Mouse (Mus musculus) forebrain, embryonic 13.5 days (tissue): ENCODE measurements around the gene Trcg1. TPM values are rescaled to one million over a fixed set of nuclear protein-coding genes. Genes with fewer than 3 reads are reported as not detected.

Experiments used
- ATAC-seq: fragments of 200-750 bp; cut with Nextera tagmentation; 2 replicates; pipeline ENCODE4 v1.8.0; 2017
- H3K27ac ChIP-seq: fragments of 300-500 bp; sonication (generic); 2 replicates; pipeline ENCODE4 v1.5.1; 2015; ENCODE audit warnings: inconsistent platforms, mild to moderate bottlenecking, moderate library complexity
- H3K27me3 ChIP-seq: fragments of 300-500 bp; sonication (generic); 2 replicates; pipeline ENCODE4 v1.6.1; 2015; ENCODE audit warnings: mild to moderate bottlenecking, inconsistent platforms
- H3K36me3 ChIP-seq: fragments of 300-500 bp; sonication (generic); 2 replicates; pipeline ENCODE4 v1.6.1; 2015; ENCODE audit warnings: mild to moderate bottlenecking, inconsistent platforms; ENCODE audit not compliant: poor library complexity, severe bottlenecking
- H3K4me1 ChIP-seq: fragments of 300-500 bp; sonication (generic); 2 replicates; pipeline ENCODE4 v1.6.1; 2015; ENCODE audit warnings: inconsistent platforms
- H3K4me2 ChIP-seq: fragments of 300-500 bp; sonication (generic); 2 replicates; pipeline ENCODE4 v1.6.1; 2015; ENCODE audit warnings: inconsistent platforms, mild to moderate bottlenecking, moderate library complexity
- H3K4me3 ChIP-seq: fragments of 300-500 bp; sonication (generic); 2 replicates; pipeline ENCODE4 v1.5.1; 2015; ENCODE audit warnings: mild to moderate bottlenecking, inconsistent platforms
- H3K9ac ChIP-seq: fragments of 300-500 bp; sonication (generic); 2 replicates; pipeline ENCODE4 v1.6.1; 2015; ENCODE audit warnings: mild to moderate bottlenecking, inconsistent platforms
- H3K9me3 ChIP-seq: fragments of 300-500 bp; sonication (generic); replicated peaks from 2 replicates; pipeline ENCODE4 v1.6.1; 2016; ENCODE audit warnings: inconsistent platforms
- WGBS: fragments of 180-500 bp; shearing (Covaris S2); methylation state at CpG from one replicate; pipeline ENCODE4 v1.1.7; 2015; 5-methylcytosine and 5-hydroxymethylcytosine counted together
- polyA plus RNA-seq: library from polyadenylated mRNA; unstranded; fragments of >200 nt; fragmentation: Nextera tagmentation; extraction: Ambion mirVana; gene quantifications from 2 replicates; pipeline ENCODE4 v1.2.1, GENCODE M21; 2015

The Trcg1 gene
- polyA plus RNA-seq, 1 experiment from 2014 or later, result not detected

DNA sequence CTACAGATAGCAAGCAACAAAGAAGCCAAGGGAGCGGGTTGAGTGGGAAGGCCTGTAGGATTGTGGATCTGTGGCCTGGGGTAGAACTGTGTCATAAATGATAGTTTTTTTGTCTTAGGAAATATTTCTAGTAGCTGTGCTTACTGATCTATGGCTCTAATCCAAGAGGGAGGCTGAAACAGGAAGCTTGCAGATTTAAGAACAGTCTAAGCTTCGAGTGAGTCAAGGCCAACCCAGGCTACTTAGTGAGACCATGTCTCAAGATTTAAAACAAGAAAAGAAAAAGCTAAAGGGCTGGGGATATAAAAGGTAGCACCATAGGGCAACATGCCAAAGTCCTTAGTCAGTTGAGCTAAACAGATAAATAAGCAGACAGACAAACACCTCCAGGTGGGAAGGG lies 1.9 kb downstream of the Trcg1 start:
- H3K27me3 ChIP-seq, result no peaks in the 10 kb centered on the region

GRCm38 (mm10) chr9:57241111-57241510 lies 4.8 kb downstream of the Trcg1 start:
- Histone ChIP-seq H3K9me3 (no peaks in the 10 kb centered on the region), H3K4me1 (no peaks in the 10 kb centered on the region), H3K27me3 (no peaks in the 10 kb centered on the region), H3K4me3 (no peak overlapping the region), H3K27ac (no peak overlapping the region), H3K9ac (no peak overlapping the region), H3K4me2 (no peak overlapping the region), H3K36me3 (no peaks in the 10 kb centered on the region)
- WGBS, result 84% methylated on average over 5 of the region's 5 CpGs
- no peak for ATAC-seq

More for the DNA sequence above, 1.9 kb downstream of the Trcg1 start:
- ATAC-seq, result no peak
- H3K36me3 ChIP-seq, result no peaks in the 10 kb centered on the region
- no peak overlapping the region for H3K4me3 ChIP-seq
- H3K9me3 ChIP-seq, result no peaks in the 10 kb centered on the region
- H3K4me1 ChIP-seq, result no peaks in the 10 kb centered on the region
- H3K27ac ChIP-seq, result no peak overlapping the region
- H3K9ac ChIP-seq, result no peak overlapping the region
- 87% methylated on average over 2 of the region's 2 CpGs for WGBS
- H3K4me2 ChIP-seq, result no peak overlapping the region

- Histone ChIP-seq H3K27ac (no peak overlapping the region), H3K27me3 (no peaks in the 10 kb centered on the region), H3K4me3 (no peak overlapping the region), H3K36me3 (no peaks in the 10 kb centered on the region), H3K9ac (no peak overlapping the region), H3K9me3 (no peaks in the 10 kb centered on the region), H3K4me1 (no peaks in the 10 kb centered on the region), H3K4me2 (no peak overlapping the region)
- ATAC-seq, result no peak
- 44% methylated on average over 5 of the region's 5 CpGs for WGBS
Measured at GRCm38 (mm10) chr9:57242916-57243315, 6.6 kb downstream of the Trcg1 start.

GRCm38 (mm10) chr9:57244106-57244685 lies 7.8 kb downstream of the Trcg1 start:
- WGBS, result 31% methylated on average over 7 of the region's 7 CpGs
- no peaks in the 10 kb centered on the region for H3K4me1 ChIP-seq
- no peak overlapping the region for H3K4me2 ChIP-seq
- H3K9ac ChIP-seq, result no peak overlapping the region
- no peak overlapping the region for H3K27ac ChIP-seq
- H3K4me3 ChIP-seq, result no peak overlapping the region
- no peaks in the 10 kb centered on the region for H3K36me3 ChIP-seq
- H3K27me3 ChIP-seq, result no peaks in the 10 kb centered on the region
- H3K9me3 ChIP-seq, result no peaks in the 10 kb centered on the region
- no peak for ATAC-seq

- no peak overlapping the region for H3K9ac ChIP-seq
- H3K9me3 ChIP-seq, result no peaks in the 10 kb centered on the region
Measured at GRCm38 (mm10) chr9:57246482-57246881, 10.1 kb downstream of the Trcg1 start.

DNA sequence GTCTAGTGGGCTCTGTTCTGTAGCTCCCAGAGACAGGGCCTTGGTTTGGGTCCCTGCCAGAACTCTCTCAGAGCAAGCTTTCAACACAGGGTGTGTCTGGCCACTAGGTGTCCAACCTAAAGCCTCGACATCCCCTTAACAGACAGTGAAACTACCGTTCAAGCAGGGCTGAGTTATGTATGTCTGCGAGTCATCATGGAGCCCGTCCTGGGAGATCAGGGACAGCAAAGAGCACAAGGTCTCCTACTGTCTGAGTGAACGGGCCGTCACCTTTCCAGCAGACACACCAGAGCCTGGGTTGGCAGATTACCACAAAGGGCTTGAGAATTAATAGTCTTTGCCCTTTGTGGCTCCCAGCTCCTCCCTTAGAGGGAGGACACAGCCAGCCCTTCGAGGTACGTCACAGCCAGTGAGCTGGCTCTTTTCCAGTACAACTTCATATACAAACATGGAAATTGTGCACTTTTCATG lies 10.9 kb downstream of the Trcg1 start:
- Histone ChIP-seq H3K36me3 (0 out of 2 replicates have a peak, but pooled peaks cover 8% of the 10 kb centered on the region), H3K4me2 (no peak overlapping the region), H3K4me1 (no peaks in the 10 kb centered on the region), H3K9ac (no peak overlapping the region), H3K4me3 (no peak overlapping the region), H3K27me3 (no peaks in the 10 kb centered on the region), H3K27ac (no peak overlapping the region), H3K9me3 (no peaks in the 10 kb centered on the region)
- 69% methylated on average over 8 of the region's 8 CpGs for WGBS
- ATAC-seq, result no peak

More at GRCm38 (mm10) chr9:57246482-57246881, 10.1 kb downstream of the Trcg1 start:
- Histone ChIP-seq H3K4me3 (no peak overlapping the region), H3K27me3 (no peaks in the 10 kb centered on the region), H3K4me2 (no peak overlapping the region), H3K36me3 (0 out of 2 replicates have a peak, but pooled peaks cover 4% of the 10 kb centered on the region), H3K27ac (no peak overlapping the region), H3K4me1 (no peaks in the 10 kb centered on the region)
- 89% methylated on average over 5 of the region's 5 CpGs for WGBS
- ATAC-seq, result no peak

DNA sequence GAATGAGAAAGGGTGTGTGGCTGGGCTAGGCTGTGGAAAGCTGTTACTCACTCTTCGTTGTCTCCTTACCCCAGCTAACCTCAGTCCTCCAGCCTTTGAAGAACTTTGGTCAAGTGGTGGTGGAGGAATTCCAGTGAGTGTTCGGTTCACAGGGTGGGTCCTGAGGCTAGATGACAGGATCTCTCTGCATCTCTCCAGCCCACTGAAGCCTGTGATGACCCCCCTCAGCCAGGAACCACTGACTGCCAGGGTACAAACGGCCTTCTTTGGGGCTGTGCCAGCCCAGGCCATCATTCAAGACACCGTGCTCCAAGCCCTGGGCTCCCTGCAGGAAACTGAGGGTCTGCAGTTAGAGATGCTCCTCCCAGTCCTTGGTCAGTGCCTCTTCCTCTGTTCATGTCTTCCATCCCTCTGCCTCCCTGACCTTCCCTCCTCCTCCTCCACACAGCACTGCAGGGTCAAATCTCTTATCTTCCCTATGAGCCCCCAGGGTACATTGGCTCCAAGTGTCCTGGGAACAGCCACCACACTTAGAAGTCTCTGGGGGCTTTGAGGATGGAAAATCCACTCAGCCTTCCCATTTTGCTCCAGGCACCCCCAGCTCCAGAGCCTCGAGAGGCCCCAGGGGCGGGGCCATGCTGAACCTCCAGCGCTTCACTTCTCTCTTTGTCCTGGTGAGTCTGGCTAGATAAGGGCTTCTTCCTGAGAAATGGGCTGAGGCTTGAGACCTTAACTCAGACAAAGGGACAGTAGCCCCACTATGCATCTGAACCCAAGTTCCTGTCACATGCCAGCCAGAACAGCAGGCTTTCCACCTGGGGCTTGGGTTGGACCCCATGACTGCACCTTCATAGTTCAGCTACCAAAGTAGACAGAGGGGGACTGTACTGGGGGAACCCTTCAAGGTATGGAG lies 11.9 kb downstream of the Trcg1 start:
- no peak overlapping the region for H3K4me3 ChIP-seq
- H3K27me3 ChIP-seq, result no peaks in the 10 kb centered on the region
- H3K27ac ChIP-seq, result no peak overlapping the region
- no peaks in the 10 kb centered on the region for H3K9me3 ChIP-seq
- no peaks in the 10 kb centered on the region for H3K4me1 ChIP-seq
- H3K36me3 ChIP-seq, result peaks cover 18% of the 10 kb centered on the region
- no peak overlapping the region for H3K4me2 ChIP-seq
- no peak overlapping the region for H3K9ac ChIP-seq
- ATAC-seq, result no peak
- WGBS, result 77% methylated on average over 7 of the region's 7 CpGs

- Histone ChIP-seq H3K9ac (no peak overlapping the region), H3K36me3 (peaks cover 31% of the 10 kb centered on the region), H3K27ac (no peak overlapping the region), H3K4me2 (no peak overlapping the region), H3K4me1 (no peaks in the 10 kb centered on the region), H3K9me3 (no peaks in the 10 kb centered on the region), H3K27me3 (no peaks in the 10 kb centered on the region), H3K4me3 (no peak overlapping the region)
- ATAC-seq, result no peak
- 89% methylated on average over 4 of the region's 4 CpGs for WGBS
Measured at GRCm38 (mm10) chr9:57250026-57250425, 13.7 kb downstream of the Trcg1 start.

GRCm38 (mm10) chr9:57251139-57251538 lies 14.8 kb downstream of the Trcg1 start:
- H3K27me3 ChIP-seq, result no peaks in the 10 kb centered on the region
- H3K27ac ChIP-seq, result no peak overlapping the region
- no peak overlapping the region for H3K4me3 ChIP-seq
- H3K36me3 ChIP-seq, result peaks cover 38% of the 10 kb centered on the region
- H3K9me3 ChIP-seq, result no peaks in the 10 kb centered on the region
- 84% methylated on average over 2 of the region's 2 CpGs for WGBS
- H3K4me2 ChIP-seq, result no peak overlapping the region
- no peak overlapping the region for H3K9ac ChIP-seq
- ATAC-seq, result no peak
- H3K4me1 ChIP-seq, result no peaks in the 10 kb centered on the region

DNA sequence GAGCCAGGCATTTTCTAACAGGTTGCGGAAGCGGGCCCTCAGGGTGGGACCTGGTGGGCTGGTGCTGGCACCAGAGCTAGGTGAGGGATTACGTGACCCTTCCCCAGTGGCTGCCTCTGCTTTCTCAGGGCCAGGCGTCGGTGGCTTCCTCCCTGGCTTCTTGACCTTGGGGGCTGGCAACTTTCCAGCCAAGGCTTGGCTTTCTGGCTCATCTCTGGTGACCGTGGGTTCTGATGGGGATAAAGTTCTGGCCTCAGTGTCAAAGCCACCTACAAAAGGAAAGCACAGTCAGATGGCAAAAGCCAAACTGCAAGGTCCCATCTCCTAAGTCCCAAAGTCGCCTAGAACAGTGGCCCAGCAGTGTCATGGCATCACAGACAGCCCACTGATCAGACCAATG lies 17.7 kb downstream of the Trcg1 start:
- Histone ChIP-seq H3K9ac (no peak overlapping the region), H3K27me3 (no peaks in the 10 kb centered on the region), H3K4me3 (no peak overlapping the region), H3K27ac (no peak overlapping the region), H3K9me3 (no peaks in the 10 kb centered on the region), H3K36me3 (peaks cover 62% of the 10 kb centered on the region), H3K4me1 (no peaks in the 10 kb centered on the region), H3K4me2 (no peak overlapping the region)
- WGBS, result 91% methylated on average over 7 of the region's 7 CpGs
- no peak for ATAC-seq

GRCm38 (mm10) chr9:57254823-57255495 lies 18.6 kb downstream of the Trcg1 start:
- Histone ChIP-seq H3K4me1 (no peaks in the 10 kb centered on the region), H3K4me2 (no peak overlapping the region), H3K27ac (no peak overlapping the region), H3K9ac (no peak overlapping the region), H3K9me3 (no peaks in the 10 kb centered on the region), H3K27me3 (no peaks in the 10 kb centered on the region), H3K4me3 (no peak overlapping the region), H3K36me3 (peaks cover 62% of the 10 kb centered on the region)
- WGBS, result 90% methylated on average over 9 of the region's 9 CpGs
- no peak for ATAC-seq

- H3K9ac ChIP-seq, result no peak overlapping the region
- peaks cover 4% of the 10 kb centered on the region; the same call in 1 of the 2 replicates for H3K27me3 ChIP-seq
- H3K4me1 ChIP-seq, result peaks cover 6% of the 10 kb centered on the region
- no peak for ATAC-seq
- no peak overlapping the region for H3K27ac ChIP-seq
- H3K4me3 ChIP-seq, result no peak overlapping the region
- H3K36me3 ChIP-seq, result peaks cover 59% of the 10 kb centered on the region
- 94% methylated on average over 20 of the region's 20 CpGs for WGBS
- H3K9me3 ChIP-seq, result no peaks in the 10 kb centered on the region
- no peak overlapping the region for H3K4me2 ChIP-seq
Measured at GRCm38 (mm10) chr9:57256309-57256708, 20.0 kb downstream of the Trcg1 start.
